Mouse (Mus musculus) layer of hippocampus, postnatal 36 days (tissue): ENCODE measurements around the gene Nr1d2. TPM values are rescaled to one million over a fixed set of nuclear protein-coding genes. Genes with fewer than 3 reads are reported as not detected.
A peak's percentile ranks its signal among the peaks of the same experiment; 100 is the strongest.
"Not testable (repeated sequence)": the region's sequence is repeated elsewhere in the genome, so short reads cannot be mapped to it uniquely, and the experiment has no call there.

Experiments
- DNase-seq, 2 experiments: peaks; one replicate each; pipeline ENCODE4 v3.0.0; 2022
- total RNA-seq, 2 experiments: library from RNA; stranded (reverse); gene quantifications; 2 replicates each; pipeline ENCODE4 v1.2.3; 2021

The Nr1d2 gene
- 10 to 100 TPM; 59.1 to 65.8 TPM for total RNA-seq

- DNase-seq = peak; percentile 97 to 98
Measured at GRCm38 (mm10) chr14:18238750-18239731, at the start of gene Nr1d2. Nr1d2 (minus strand) TSS chr14:18239127.

- DNase-seq = no peak
Measured at GRCm38 (mm10) chr14:18287391-18287790, 48.5 kb upstream of the Nr1d2 start.

GRCm38 (mm10) chr14:18286441-18286840 lies 47.5 kb upstream of the Nr1d2 start:
- DNase-seq = no peak

GRCm38 (mm10) chr14:18285476-18285875 lies 46.5 kb upstream of the Nr1d2 start:
- no peak for DNase-seq

GRCm38 (mm10) chr14:18284581-18284980 lies 45.7 kb upstream of the Nr1d2 start:
- DNase-seq = no peak

GRCm38 (mm10) chr14:18280375-18280774 lies 41.4 kb upstream of the Nr1d2 start:
- no peak for DNase-seq

- no peak for DNase-seq
Measured at GRCm38 (mm10) chr14:18274526-18274925, 35.6 kb upstream of the Nr1d2 start.

- no peak for DNase-seq
Measured at GRCm38 (mm10) chr14:18271666-18272065, 32.7 kb upstream of the Nr1d2 start.

- DNase-seq = peak; percentile 97 to 99
Measured at GRCm38 (mm10) chr14:18270529-18271441, 31.9 kb upstream of the Nr1d2 start, which contains the start of the genes Nkiras1 and Rpl15. Nkiras1 (plus strand) TSS chr14:18271136. Rpl15 (minus strand) TSS chr14:18271391.

- not testable (repeated sequence) for DNase-seq
Measured at GRCm38 (mm10) chr14:18269947-18270528, 31.1 kb upstream of the Nr1d2 start.

- DNase-seq = no peak
Measured at GRCm38 (mm10) chr14:18263427-18263826, 24.5 kb upstream of the Nr1d2 start.

GRCm38 (mm10) chr14:18261203-18261602 lies 22.3 kb upstream of the Nr1d2 start:
- no peak for DNase-seq

- no peak for DNase-seq
Measured at GRCm38 (mm10) chr14:18242638-18243130, 3.8 kb upstream of the Nr1d2 start.

- no peak for DNase-seq
Measured at GRCm38 (mm10) chr14:18241786-18242185, 2.9 kb upstream of the Nr1d2 start.

- no peak for DNase-seq
Measured at GRCm38 (mm10) chr14:18240132-18240531, 1.2 kb upstream of the Nr1d2 start.

- DNase-seq = peak; percentile 97
Measured at GRCm38 (mm10) chr14:18238131-18238749, 687 bp downstream of the Nr1d2 start.

GRCm38 (mm10) chr14:18237381-18237780 lies 1.5 kb downstream of the Nr1d2 start:
- no peak for DNase-seq

GRCm38 (mm10) chr14:18236496-18237235 lies 2.3 kb downstream of the Nr1d2 start:
- DNase-seq = not testable (repeated sequence)

GRCm38 (mm10) chr14:18233981-18234960 lies 4.7 kb downstream of the Nr1d2 start:
- no peak for DNase-seq

- DNase-seq = no peak
Measured at GRCm38 (mm10) chr14:18233076-18233475, 5.9 kb downstream of the Nr1d2 start.
